Mouse (Mus musculus) embryonic facial prominence, embryonic 11.5 days (tissue): ENCODE data around the gene Hist1h4j. TPM values are rescaled to one million over a fixed set of nuclear protein-coding genes. Genes with fewer than 3 reads are reported as not detected.
"Not testable (repeated sequence)": the region's sequence is repeated elsewhere in the genome, so short reads cannot be mapped to it uniquely, and the experiment has no call there.

Experiments used
- ATAC-seq: fragments of 200-750 bp; cut with Nextera tagmentation; replicated peaks from 2 replicates; pipeline ENCODE4 v1.8.0; 2017; ENCODE audit warnings: low read depth; ENCODE audit not compliant: insufficient number of reproducible peaks, low FRiP score, low TSS enrichment
- DNase-seq: peaks from one replicate; pipeline ENCODE4 v3.0.0-alpha.2; 2015; ENCODE audit warnings: low spot score
- H3K27ac ChIP-seq: fragments of 300-500 bp; sonication (generic); replicated peaks from 2 replicates; pipeline ENCODE4 v1.5.1; 2014; ENCODE audit warnings: mild to moderate bottlenecking, low read depth, low read length, control low read depth
- H3K27me3 ChIP-seq: fragments of 300-500 bp; sonication (generic); 2 replicates; pipeline ENCODE4 v1.6.1; 2014; ENCODE audit warnings: mild to moderate bottlenecking, low read length, moderate library complexity, mixed read lengths; ENCODE audit not compliant: control insufficient read depth, insufficient read depth
- H3K36me3 ChIP-seq: fragments of 300-500 bp; sonication (generic); replicated peaks from 2 replicates; pipeline ENCODE4 v1.6.1; 2014; ENCODE audit warnings: low read depth, mild to moderate bottlenecking, low read length, moderate library complexity, mixed read lengths; ENCODE audit not compliant: control insufficient read depth, insufficient read depth
- H3K4me1 ChIP-seq: fragments of 300-500 bp; sonication (generic); 2 replicates; pipeline ENCODE4 v1.6.1; 2014; ENCODE audit warnings: low read length, mixed read lengths; ENCODE audit not compliant: control insufficient read depth, insufficient read depth
- H3K4me2 ChIP-seq: fragments of 300-500 bp; sonication (generic); 2 replicates; pipeline ENCODE4 v1.6.1; 2014; ENCODE audit warnings: low read depth, mild to moderate bottlenecking, control low read depth, low read length, moderate library complexity
- H3K4me3 ChIP-seq: fragments of 300-500 bp; sonication (generic); 2 replicates; pipeline ENCODE4 v1.5.1; 2014; ENCODE audit warnings: low read depth, low read length, control low read depth
- H3K9ac ChIP-seq: fragments of 300-500 bp; sonication (generic); replicated peaks from 2 replicates; pipeline ENCODE4 v1.6.1; 2014; ENCODE audit warnings: mild to moderate bottlenecking, control low read depth, low read length
- H3K9me3 ChIP-seq: fragments of 300-500 bp; sonication (generic); replicated peaks from 2 replicates; pipeline ENCODE4 v1.6.1; 2016; ENCODE audit warnings: mild to moderate bottlenecking, low read length, inconsistent platforms, mixed read lengths; ENCODE audit not compliant: control insufficient read depth
- WGBS: fragments of 180-500 bp; shearing (Covaris S2); extraction: QIAGEN DNeasy Blood & Tissue Kit; methylation state at CpG from one replicate; pipeline ENCODE4 v1.1.7; 2014; 5-methylcytosine and 5-hydroxymethylcytosine counted together
- polyA plus RNA-seq: library from polyadenylated mRNA; unstranded; fragments of >200 nt; fragmentation: Nextera tagmentation; extraction: Ambion mirVana; gene quantifications from 2 replicates; pipeline ENCODE4 v1.2.1, GENCODE M21; 2014

The Hist1h4j gene
- polyA plus RNA-seq, 1 experiment from 2014 or later = 1.4 TPM

DNA sequence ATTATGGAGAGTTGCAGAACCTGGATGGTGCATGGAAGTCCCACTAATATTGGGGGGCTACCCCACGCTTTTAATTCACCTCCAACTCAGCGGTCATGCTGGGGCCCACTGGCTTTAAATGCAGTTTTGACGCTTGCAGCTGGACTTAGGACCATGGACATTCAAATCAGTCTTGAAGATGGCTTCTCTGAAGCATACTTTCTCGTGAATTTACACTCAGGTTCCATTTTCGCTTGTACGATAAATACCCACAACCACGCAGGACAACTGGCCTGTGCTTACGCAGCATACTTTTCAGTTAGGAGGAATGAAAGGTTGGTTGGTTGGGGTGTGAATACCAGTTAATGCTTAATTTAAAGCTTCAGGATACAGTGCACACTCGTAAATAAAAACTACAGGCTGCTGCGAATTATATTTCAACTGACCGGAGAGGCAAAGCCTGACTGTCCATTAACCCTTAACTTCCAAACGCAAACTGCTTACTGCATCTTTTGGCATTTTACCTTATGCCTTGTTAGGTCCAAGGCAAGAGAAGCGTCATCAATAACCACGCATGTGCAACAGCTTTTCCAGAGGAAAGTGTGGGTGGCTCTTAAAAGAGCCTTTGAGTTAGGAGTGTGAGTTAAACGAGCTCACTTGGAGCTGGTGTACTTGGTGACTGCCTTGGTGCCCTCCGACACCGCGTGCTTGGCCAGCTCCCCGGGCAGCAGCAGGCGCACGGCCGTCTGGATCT, 19.6 kb upstream of the Hist1h4j start:
- Histone ChIP-seq H3K36me3 (no peaks in the 10 kb centered on the region), H3K27ac (peak overlapping the region; percentile 86), H3K4me1 (no peaks in the 10 kb centered on the region), H3K27me3 (no peaks in the 10 kb centered on the region), H3K4me2 (peak overlapping the region; percentile 70), H3K9me3 (no peaks in the 10 kb centered on the region), H3K4me3 (peak overlapping the region; percentile 50), H3K9ac (peak overlapping the region; percentile 73)
- ATAC-seq = no peak
- 1% methylated on average over 21 of the region's 22 CpGs for WGBS
- DNase-seq = peak; percentile 58

DNA sequence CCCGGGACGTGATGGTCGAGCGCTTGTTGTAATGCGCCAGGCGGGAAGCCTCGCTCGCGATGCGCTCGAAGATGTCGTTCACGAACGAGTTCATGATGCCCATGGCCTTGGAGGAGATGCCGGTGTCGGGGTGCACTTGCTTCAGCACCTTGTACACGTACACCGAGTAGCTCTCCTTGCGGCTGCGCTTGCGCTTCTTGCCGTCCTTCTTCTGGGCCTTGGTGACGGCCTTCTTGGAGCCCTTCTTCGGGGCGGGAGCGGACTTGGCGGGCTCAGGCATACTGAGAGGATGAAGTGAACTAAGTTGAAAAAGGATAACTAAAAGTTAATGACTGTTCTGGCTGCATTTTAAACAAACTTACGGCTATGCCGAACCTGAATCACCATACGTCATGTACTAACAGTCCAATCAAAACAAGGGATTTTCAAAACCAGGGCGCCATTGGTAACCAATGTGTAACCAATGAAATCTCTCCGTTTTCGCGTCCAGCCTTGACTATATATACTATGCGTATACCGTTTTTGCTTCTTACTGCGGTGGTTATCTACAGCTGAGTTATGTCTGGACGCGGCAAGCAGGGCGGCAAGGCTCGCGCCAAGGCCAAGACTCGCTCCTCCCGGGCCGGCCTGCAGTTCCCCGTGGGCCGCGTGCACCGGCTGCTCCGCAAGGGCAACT, 18.9 kb upstream of the Hist1h4j start, which contains the start of the genes Hist1h2bl and Hist1h2ai:
Gene Hist1h2bl, minus strand, starts transcription at position 280 of the 676 bp plus-strand sequence.
Gene Hist1h2ai, plus strand, starts transcription at position 559 of the 676 bp plus-strand sequence.
- peak within 1 kb of the TSS; percentile 82 for H3K4me2 ChIP-seq
- H3K9me3 ChIP-seq, H3K27me3 ChIP-seq, H3K4me1 ChIP-seq, H3K36me3 ChIP-seq: not testable (repeated sequence)
- peak within 1 kb of the TSS; percentile 50 for H3K4me3 ChIP-seq
- ATAC-seq = peak; percentile 90
- DNase-seq = peak; percentile 96
- WGBS = 0% methylated on average over 23 of the region's 50 CpGs
- H3K27ac ChIP-seq = peak within 1 kb of the TSS; percentile 96
- peak within 1 kb of the TSS; percentile 85 for H3K9ac ChIP-seq

DNA sequence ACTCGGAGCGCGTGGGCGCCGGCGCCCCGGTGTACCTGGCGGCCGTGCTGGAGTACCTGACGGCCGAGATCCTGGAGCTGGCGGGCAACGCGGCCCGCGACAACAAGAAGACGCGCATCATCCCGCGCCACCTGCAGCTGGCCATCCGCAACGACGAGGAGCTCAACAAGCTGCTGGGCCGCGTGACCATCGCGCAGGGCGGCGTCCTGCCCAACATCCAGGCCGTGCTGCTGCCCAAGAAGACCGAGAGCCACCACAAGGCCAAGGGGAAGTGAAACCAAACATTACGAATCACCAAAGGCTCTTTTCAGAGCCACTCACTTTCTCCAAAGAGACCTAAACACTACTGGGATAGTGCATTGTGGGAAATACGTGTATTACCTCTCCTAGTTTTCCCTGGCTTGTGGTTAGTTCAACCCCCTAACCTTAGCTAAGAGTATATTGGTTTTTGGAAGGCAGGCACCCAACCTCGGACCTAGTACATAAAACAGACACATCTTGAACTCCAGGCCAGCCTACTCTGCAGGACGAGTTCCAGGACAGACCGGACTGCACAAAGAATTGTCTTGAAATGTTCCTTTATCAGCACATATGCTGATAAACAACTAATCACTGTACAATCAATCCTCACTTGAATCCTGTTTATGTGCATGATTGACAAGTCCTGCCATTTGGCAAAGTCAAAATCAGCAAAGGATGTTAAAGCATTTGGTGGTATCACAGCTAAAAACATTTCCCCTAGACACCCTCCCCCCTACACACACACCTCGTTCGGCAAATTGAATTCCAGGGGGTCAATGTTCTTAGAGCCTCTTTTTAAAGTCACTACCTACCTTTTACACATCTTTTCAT, 18.1 kb upstream of the Hist1h4j start:
- Histone ChIP-seq H3K4me2 (peak overlapping the region; percentile 82), H3K4me3 (peak overlapping the region; percentile 50), H3K27ac (peak overlapping the region; percentile 96), H3K9ac (peak overlapping the region; percentile 85)
- ATAC-seq = peak; percentile 3
- not testable (repeated sequence) for H3K9me3 ChIP-seq, H3K27me3 ChIP-seq, H3K4me1 ChIP-seq, H3K36me3 ChIP-seq
- under 1% methylated on average over 9 of the region's 38 CpGs for whole genome bisulfite sequencing
- peak; percentile 71 for DNase-seq

DNA sequence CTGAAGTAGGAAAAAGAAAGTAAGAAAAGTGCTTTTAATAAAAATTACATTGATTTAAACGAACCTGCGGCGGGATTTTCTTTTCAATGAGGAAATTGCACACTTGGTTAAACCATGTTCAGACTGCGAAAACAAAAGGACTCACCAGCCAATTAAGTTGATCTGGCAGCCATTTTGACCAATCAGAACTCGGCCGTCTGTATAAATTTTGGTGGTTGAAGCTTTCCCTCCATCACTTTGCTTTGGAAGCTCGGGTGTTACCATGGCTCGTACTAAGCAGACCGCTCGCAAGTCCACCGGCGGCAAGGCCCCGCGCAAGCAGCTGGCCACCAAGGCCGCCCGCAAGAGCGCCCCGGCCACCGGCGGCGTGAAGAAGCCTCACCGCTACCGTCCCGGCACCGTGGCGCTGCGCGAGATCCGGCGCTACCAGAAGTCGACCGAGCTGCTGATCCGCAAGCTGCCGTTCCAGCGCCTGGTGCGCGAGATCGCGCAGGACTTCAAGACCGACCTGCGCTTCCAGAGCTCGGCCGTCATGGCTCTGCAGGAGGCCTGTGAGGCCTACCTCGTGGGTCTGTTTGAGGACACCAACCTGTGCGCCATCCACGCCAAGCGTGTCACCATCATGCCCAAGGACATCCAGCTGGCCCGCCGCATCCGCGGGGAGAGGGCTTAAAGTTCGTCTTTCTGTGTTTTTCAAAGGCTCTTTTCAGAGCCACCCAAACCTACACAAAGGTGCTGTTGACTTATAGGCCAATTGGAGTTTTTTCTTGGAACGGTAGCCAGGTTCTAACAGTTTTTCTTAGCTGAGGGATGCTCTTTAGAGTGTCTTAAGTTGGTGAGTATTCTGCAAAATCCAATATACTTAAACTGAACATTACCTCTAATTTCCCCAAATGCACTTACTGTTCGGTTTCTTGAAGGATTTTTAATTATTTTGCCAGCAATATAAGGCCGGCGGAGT, 17.2 kb upstream of the Hist1h4j start, which contains the start of gene Hist1h3h:
Gene Hist1h3h, plus strand, starts transcription at position 263 of the 961 bp plus-strand sequence.
- not testable (repeated sequence) for H3K9me3 ChIP-seq, H3K27me3 ChIP-seq, H3K36me3 ChIP-seq, H3K4me1 ChIP-seq
- peak within 1 kb of the TSS; percentile 96 for H3K27ac ChIP-seq
- peak within 1 kb of the TSS; percentile 50 for H3K4me3 ChIP-seq
- H3K4me2 ChIP-seq = peak within 1 kb of the TSS; percentile 82
- H3K9ac ChIP-seq = peak within 1 kb of the TSS; percentile 85
- WGBS = under 1% methylated on average over 28 of the region's 56 CpGs
- peak; percentile 25 for ATAC-seq
- peak; percentile 94 for DNase-seq

DNA sequence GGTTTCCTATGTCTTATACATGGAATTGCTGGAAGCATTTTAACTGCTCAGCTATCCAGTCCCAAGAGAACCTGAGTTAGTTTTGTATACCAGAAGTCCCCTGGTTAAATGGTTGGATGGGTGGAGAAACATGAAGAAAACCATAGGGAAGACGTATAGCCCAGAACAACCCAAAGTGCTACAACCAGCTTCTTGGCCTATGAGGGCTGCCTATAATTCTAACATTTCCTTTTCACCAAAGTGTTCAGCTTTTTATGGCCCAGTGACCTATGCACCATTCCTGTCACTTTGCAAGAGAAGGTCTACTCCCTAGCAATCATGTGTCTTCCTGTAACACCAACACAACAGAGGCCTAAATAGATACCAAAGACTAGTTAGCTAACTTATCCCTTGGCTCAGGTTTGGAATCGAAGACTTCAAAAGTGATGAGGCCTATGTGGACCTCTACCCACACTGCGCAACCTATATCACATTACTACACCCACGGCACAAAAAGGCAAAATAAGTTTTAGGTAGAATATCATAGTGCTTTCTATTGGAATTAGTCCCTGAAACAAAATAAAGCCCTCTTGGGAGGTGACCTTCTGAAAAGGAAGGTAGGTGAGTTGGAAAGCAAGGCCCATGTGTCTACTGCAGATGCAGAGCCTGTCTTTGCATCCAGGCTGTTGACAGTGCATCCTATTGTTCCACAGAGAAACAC, 16.3 kb upstream of the Hist1h4j start:
- Histone ChIP-seq H3K27me3 (no peaks in the 10 kb centered on the region), H3K4me3 (peak overlapping the region; percentile 50), H3K27ac (peak overlapping the region; percentile 89), H3K9ac (peak overlapping the region; percentile 78), H3K36me3 (no peaks in the 10 kb centered on the region), H3K4me2 (peak overlapping the region; percentile 70), H3K9me3 (no peaks in the 10 kb centered on the region), H3K4me1 (no peaks in the 10 kb centered on the region)
- DNase-seq = peak; percentile 55
- no peak for ATAC-seq
- 44% methylated on average over 4 of the region's 4 CpGs for WGBS

DNA sequence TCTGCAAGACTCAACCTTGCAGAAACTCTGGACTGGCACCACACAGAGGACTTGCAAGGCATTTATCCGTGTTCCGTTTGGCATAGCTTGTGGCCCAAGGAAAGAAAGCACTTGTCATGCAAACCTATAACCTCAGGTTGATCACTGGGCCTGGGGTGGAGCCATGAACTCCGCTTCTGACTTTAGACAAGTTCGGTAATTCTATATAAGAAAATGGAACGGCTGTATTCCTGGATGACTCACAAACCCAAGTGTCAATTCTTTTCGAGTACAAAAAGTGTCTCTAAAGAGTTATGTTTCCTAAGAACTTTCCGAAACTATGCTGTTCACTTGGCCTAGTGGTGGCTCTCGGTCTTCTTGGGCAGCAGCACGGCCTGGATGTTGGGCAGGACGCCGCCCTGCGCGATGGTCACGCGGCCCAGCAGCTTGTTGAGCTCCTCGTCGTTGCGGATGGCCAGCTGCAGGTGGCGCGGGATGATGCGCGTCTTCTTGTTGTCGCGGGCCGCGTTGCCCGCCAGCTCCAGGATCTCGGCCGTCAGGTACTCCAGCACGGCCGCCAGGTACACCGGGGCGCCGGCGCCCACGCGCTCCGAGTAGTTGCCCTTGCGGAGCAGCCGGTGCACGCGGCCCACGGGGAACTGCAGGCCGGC, 13.6 kb upstream of the Hist1h4j start:
- H3K4me3 ChIP-seq = peak overlapping the region; percentile 31
- not testable (repeated sequence) for ATAC-seq, H3K4me1 ChIP-seq, H3K36me3 ChIP-seq, H3K27me3 ChIP-seq, H3K9me3 ChIP-seq
- peak; percentile 54 for DNase-seq
- 2% methylated on average over 13 of the region's 44 CpGs for WGBS
- H3K27ac ChIP-seq = peak overlapping the region; percentile 92
- H3K4me2 ChIP-seq = peak overlapping the region; percentile 71
- peak overlapping the region; percentile 72 for H3K9ac ChIP-seq
